Mouse (Mus musculus) bone marrow, adult 2 months (tissue): ENCODE measurements around the gene Ggn. TPM values are rescaled to one million over a fixed set of nuclear protein-coding genes. Genes with fewer than 3 reads are reported as not detected.
"Not testable (repeated sequence)": the region's sequence is repeated elsewhere in the genome, so short reads cannot be mapped to it uniquely, and the experiment has no call there.

Experiments used
- H3K27ac ChIP-seq: fragments of 200-500 bp; 2 replicates; pipeline ENCODE4 v1.5.1; 2012; ENCODE audit warnings: low read depth, mild to moderate bottlenecking, control low read depth, inconsistent platforms, low read length; ENCODE audit not compliant: control insufficient read depth, poor library complexity, insufficient read depth
- H3K4me1 ChIP-seq: fragments of 200-500 bp; 2 replicates; pipeline ENCODE4 v1.6.1; 2011; ENCODE audit warnings: low read length; ENCODE audit not compliant: control insufficient read depth, insufficient read depth
- H3K4me3 ChIP-seq: fragments of 200-500 bp; replicated peaks from 2 replicates; pipeline ENCODE3; 2011; ENCODE audit warnings: mild to moderate bottlenecking, low read depth, low read length, control low read depth; ENCODE audit not compliant: control insufficient read depth
- CTCF ChIP-seq: fragments of 200-500 bp; IDR thresholded peaks from 2 replicates; pipeline ENCODE4 v1.5.1; 2011; ENCODE audit warnings: low read length, control low read depth; ENCODE audit not compliant: control insufficient read depth, insufficient read depth
- POLR2A ChIP-seq: fragments of 200-500 bp; IDR thresholded peaks from 2 replicates; pipeline ENCODE4 v1.6.1; 2011; ENCODE audit warnings: low read depth, mild to moderate bottlenecking, control low read depth, low read length, borderline replicate concordance; ENCODE audit not compliant: control insufficient read depth
- WGBS: fragments of 180-500 bp; shearing (Covaris S2); methylation state at CpG from one replicate; pipeline ENCODE4 v1.1.7; 2018; 5-methylcytosine and 5-hydroxymethylcytosine counted together
- polyA plus RNA-seq: library from polyadenylated mRNA; stranded (reverse); fragments of >200 nt; gene quantifications from 2 replicates; pipeline ENCODE4 v1.2.4, GENCODE M21; 2011; ENCODE audit warnings: low replicate concordance; ENCODE audit not compliant: missing spikeins, insufficient read depth, insufficient read length

Gene Ggn
- polyA plus RNA-seq, 1 experiment: not detected

DNA sequence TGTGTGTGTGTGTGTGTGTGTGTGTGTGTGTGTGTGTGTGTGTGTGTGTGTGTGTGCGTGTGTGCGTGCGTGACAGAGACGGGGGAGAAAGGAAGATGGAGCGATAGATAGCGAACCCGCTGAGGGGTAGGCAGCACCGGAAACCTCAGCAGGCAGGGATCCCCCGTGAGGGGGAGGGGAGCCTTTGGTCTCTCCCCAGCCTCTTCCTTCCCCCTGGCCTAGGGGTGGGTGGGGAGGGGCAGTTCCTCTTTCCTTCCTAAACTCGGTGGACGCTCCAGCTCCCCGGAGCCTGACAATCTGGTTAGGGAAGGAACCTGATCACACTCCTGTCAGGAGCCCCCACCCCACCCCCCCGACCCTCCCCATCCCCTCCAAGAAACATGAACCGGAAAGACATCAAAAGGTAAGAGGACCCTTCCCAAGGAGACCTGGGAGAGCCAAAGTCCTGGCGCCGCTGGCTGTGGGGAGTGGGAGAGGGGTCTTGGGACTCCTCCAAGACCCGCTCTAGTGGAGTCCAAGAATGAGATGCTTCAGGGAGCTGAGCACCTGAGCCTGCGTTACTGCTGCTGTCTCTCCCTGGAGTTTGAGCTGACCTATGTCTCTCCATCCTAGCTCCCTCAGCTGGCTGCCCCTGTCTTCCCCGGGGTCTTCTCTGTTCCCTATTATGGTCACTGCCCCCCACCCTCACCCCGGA is 35.2 kb upstream of the Ggn start, which contains the start of gene Rasgrp4:
Rasgrp4 (plus strand) TSS at position 159 of the 694 bp plus-strand sequence.
- Histone ChIP-seq H3K4me1 (peaks cover 4% of the 10 kb centered on the region), H3K4me3 (peak within 1 kb of the TSS; percentile 64)
- 4% methylated on average over 18 of the region's 20 CpGs for WGBS

DNA sequence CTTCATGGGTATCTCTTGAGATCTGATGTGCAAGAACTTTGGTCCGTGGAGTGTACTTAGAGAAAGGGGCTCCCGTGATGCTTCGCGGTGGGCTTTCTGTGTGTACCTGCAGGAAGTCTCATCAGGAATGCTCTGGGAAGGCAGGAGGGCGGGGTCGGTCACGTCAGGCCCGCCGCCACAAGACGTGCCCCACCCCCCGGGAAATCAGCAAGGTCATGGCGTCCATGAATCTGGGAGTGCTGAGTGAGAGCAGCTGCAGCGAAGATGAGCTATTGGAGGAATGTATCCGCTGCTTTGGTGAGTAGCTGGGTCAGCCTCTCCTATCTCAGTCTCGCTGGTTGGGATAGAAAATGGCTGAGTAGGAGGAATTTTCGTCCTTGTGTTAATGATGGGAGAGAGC is 32.6 kb upstream of the Ggn start:
- H3K27ac ChIP-seq: no peak overlapping the region
- 82% methylated on average over 16 of the region's 16 CpGs for WGBS
- H3K4me3 ChIP-seq: no peak overlapping the region
- H3K4me1 ChIP-seq: peaks cover 4% of the 10 kb centered on the region
- no peak for TF ChIP-seq POLR2A
- TF ChIP-seq CTCF: no peak

More for the DNA sequence above, 35.2 kb upstream of the Ggn start, which contains the start of gene Rasgrp4:
- peak within 1 kb of the TSS; percentile 68 for H3K27ac ChIP-seq
- TF ChIP-seq CTCF (no peak), POLR2A (no peak)

DNA sequence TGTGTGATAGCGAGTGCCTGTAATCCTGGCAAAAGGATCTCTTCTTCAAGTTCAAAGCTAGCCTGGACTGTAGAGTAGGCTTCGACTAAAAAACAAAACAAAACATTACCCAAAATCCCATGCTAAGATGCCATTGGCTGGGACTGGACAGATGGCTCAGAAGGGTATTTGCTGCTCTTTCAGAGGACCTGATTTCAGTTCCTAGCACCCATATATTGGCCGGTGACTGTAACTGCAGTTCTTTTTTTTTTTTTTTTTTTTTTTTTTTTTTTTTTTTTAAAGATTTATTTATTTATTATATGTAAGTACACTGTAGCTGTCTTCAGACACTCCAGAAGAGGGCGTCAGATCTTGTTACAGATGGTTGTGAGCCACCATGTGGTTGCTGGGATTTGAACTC is 30.8 kb upstream of the Ggn start:
- H3K4me3 ChIP-seq, H3K4me1 ChIP-seq, H3K27ac ChIP-seq: not testable (repeated sequence)
- 73% methylated on average over 3 of the region's 4 CpGs for WGBS

DNA sequence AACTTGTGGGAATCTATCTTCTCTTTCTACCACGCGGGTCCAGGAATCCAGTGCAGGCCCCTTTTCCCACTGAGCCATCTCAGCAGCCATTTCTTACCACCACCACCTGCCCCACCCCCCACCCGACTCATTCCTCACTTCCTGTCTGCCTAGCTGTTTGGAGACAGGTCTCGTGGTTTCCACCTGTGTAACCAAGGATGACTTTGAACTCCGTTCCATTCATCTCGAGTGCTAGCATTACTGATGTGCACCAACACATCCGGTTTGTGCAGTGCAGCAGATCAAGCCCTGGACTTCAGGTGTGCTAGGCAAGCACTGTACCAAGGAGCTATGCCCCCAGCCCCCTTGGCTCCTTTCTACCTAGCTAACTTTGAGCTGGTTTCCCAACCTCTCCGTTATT is 28.6 kb upstream of the Ggn start:
- no peak for TF ChIP-seq POLR2A
- TF ChIP-seq CTCF: no peak
- no peak overlapping the region for H3K27ac ChIP-seq
- H3K4me1 ChIP-seq: peaks cover 9% of the 10 kb centered on the region
- no peak overlapping the region for H3K4me3 ChIP-seq
- WGBS: 47% methylated on average over 8 of the region's 8 CpGs

DNA sequence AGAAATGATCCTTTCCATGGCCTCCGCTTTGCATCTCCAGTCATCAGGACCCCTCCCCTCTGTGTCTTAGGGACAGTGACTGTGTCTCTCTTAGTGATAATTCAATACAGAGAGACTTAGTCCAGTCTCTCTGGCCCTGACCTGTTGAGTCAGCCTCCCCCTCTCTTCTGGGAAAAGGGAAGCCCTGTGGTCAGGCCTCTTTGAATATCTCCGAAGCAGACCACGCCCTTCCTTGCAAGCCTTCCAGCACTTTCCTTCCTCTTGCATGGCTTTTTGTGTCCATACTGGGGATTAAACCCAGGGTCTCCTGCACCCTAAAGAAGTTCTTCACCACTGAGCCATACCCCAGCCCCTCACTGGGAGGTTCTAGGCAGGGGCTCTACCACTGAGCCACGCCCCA is 26.0 kb upstream of the Ggn start:
- peaks cover 5% of the 10 kb centered on the region; the same call in 1 of the 2 replicates for H3K4me1 ChIP-seq
- 51% methylated on average over 4 of the region's 4 CpGs for WGBS
- no peak overlapping the region; the same call in 1 of the 2 replicates for H3K27ac ChIP-seq
- no peak for TF ChIP-seq CTCF
- H3K4me3 ChIP-seq: no peak overlapping the region

DNA sequence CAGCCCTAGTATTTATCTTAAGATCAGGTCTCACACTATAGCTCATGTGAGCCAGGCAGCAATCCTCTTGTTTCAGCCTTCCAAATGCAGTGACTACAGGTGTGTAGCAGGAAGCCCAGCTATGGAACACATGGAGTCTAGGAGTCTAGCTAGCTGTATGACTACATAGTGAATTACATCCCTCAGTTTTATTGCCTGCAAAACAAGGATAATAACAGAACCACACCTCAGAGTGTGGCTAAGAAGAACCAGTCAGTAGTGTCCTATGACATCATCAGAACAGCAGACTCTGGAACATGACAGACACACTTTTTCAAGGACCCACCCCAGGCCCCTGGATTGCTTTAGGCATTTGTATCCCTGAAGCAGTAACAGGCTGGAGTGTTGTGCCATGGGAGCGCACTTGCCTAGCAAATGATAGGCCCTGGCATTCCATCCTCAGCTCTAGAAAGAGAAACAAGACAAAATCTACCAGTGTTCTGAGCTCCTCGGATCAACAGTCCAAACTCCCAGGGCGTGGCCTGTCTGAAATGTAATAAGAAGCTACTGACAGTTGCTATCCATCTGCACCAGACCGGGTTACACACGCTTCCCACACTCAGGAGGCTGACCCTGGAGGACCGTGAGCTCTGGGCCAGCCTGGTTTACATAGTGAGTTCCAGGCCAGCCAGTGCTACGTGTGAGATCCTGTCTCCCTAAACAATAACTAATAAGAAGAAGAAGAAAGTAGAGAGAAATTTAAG is 23.2 kb upstream of the Ggn start:
- 84% methylated on average over 7 of the region's 7 CpGs for WGBS
- Histone ChIP-seq H3K4me1 (peaks cover 5% of the 10 kb centered on the region; the same call in 1 of the 2 replicates), H3K27ac (no peak overlapping the region), H3K4me3 (no peak overlapping the region)
- TF ChIP-seq POLR2A (no peak), CTCF (no peak)

DNA sequence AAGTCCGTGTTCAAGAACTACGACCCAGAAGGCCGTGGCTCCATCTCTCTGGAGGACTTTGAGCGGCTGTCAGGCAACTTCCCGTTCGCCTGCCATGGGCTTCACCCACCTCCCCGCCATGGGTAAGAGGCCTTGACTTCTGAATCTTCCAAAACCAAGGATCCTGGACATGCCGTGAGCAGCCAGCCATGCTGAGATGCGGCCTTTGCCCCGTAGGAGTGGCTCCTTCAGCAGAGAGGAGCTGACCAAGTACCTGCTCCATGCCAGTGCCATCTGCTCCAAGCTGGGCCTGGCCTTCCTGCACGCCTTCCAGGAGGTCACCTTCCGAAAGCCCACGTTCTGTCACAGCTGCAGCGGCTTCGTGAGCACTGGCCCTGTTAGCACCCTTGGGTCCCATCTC is 21.2 kb upstream of the Ggn start:
- Histone ChIP-seq H3K4me3 (no peak overlapping the region), H3K4me1 (peaks cover 4% of the 10 kb centered on the region; the same call in 1 of the 2 replicates), H3K27ac (no peak overlapping the region)
- WGBS: 87% methylated on average over 15 of the region's 15 CpGs
- no peak for TF ChIP-seq CTCF
- TF ChIP-seq POLR2A: no peak

DNA sequence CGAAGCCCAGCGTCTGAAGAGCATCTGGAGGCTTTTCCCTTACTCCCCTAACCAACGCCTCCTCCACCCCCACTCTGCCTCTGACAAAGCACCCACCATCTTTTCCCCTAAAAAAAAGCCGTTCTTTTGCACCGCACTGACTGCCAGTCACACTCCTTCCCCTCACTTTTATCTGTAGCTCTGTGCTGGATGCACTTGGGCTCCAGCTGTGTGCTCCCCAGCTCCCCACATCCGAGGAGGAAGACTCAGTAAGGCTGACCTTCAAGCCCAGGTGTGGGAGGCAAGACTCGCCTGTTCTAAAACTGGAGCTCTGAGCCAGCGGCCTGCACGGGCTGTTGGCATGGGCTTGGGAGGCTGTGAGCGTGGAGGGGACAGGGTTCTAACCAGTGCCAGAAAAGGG is 18.5 kb upstream of the Ggn start:
- Histone ChIP-seq H3K27ac (no peak overlapping the region), H3K4me1 (no peaks in the 10 kb centered on the region), H3K4me3 (no peak overlapping the region)
- 79% methylated on average over 10 of the region's 10 CpGs for WGBS
- no peak for TF ChIP-seq CTCF
- no peak for TF ChIP-seq POLR2A
